Mouse (Mus musculus): ENCODE results near the gene Gpr179. TPM values are rescaled to one million over a fixed set of nuclear protein-coding genes. Genes with fewer than 3 reads are reported as not detected.

The Gpr179 gene
- polyA plus RNA-seq, 1 experiment from 2014 or later = 0.13 TPM

- Histone ChIP-seq H3K9me3 (no peaks in the 10 kb centered on the region), H3K9ac (replicated peaks) (no peak overlapping the region), H3K27me3 (no peaks in the 10 kb centered on the region; the same call in 1 of the 2 replicates), H3K4me3 (no peak overlapping the region), H3K4me1 (peaks cover 24% of the 10 kb centered on the region), H3K36me3 (no peaks in the 10 kb centered on the region), H3K4me2 (replicated peaks) (no peak overlapping the region), H3K27ac (replicated peaks) (no peak overlapping the region)
- WGBS = 83% methylated on average over 4 of the region's 4 CpGs
- ATAC-seq (ENCODE audit: low FRiP score, low read depth) = no peak
Measured at GRCm38 (mm10) chr11:97352935-97353597, 1.2 kb upstream of the Gpr179 start.

DNA sequence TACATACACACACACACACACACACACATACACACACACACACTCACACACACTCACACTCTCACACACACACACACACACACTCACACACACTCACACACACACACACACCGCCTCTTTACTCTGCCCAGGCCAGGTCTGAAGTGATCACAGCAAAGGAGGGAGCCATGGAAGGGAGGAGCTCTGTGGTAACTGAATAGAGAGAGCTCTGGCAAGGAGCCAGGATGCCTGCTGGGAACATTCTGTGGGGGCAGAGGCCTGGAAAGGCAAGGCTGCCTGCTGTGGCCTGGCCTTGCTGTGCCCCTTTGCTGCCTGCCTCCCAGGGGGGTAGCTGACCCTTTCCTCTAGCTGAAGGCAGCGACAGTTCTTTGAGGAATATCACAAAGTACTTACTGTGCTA, 1.8 kb downstream of the Gpr179 start:
- Histone ChIP-seq H3K9ac (replicated peaks) (no peak overlapping the region), H3K27me3 (no peaks in the 10 kb centered on the region; the same call in 1 of the 2 replicates), H3K36me3 (no peaks in the 10 kb centered on the region), H3K27ac (replicated peaks) (peak overlapping the region; percentile 54), H3K4me3 (no peak overlapping the region), H3K9me3 (no peaks in the 10 kb centered on the region), H3K4me2 (replicated peaks) (no peak overlapping the region), H3K4me1 (peaks cover 24% of the 10 kb centered on the region)
- 7% methylated on average over 2 of the region's 2 CpGs for WGBS
- peak; percentile 58; the same call in 1 of the 2 replicates for ATAC-seq (ENCODE audit: low FRiP score, low read depth)

- H3K27ac ChIP-seq (replicated peaks) = no peak overlapping the region
- no peak overlapping the region for H3K4me3 ChIP-seq
- no peak overlapping the region for H3K4me2 ChIP-seq (replicated peaks)
- no peak for ATAC-seq (ENCODE audit: low FRiP score, low read depth)
- WGBS = 87% methylated on average over 9 of the region's 9 CpGs
- H3K9ac ChIP-seq (replicated peaks) = no peak overlapping the region
- peaks cover 13% of the 10 kb centered on the region; the same call in 1 of the 2 replicates for H3K27me3 ChIP-seq
- H3K36me3 ChIP-seq = no peaks in the 10 kb centered on the region
- no peaks in the 10 kb centered on the region for H3K9me3 ChIP-seq
- peaks cover 22% of the 10 kb centered on the region for H3K4me1 ChIP-seq
Measured at GRCm38 (mm10) chr11:97347291-97347690, 4.6 kb downstream of the Gpr179 start.

GRCm38 (mm10) chr11:97346383-97346782, 5.5 kb downstream of the Gpr179 start:
- Histone ChIP-seq H3K4me2 (replicated peaks) (no peak overlapping the region), H3K9ac (replicated peaks) (no peak overlapping the region), H3K27ac (replicated peaks) (no peak overlapping the region), H3K27me3 (peaks cover 13% of the 10 kb centered on the region; the same call in 1 of the 2 replicates), H3K4me1 (peaks cover 14% of the 10 kb centered on the region), H3K9me3 (no peaks in the 10 kb centered on the region), H3K36me3 (no peaks in the 10 kb centered on the region), H3K4me3 (no peak overlapping the region)
- no peak for ATAC-seq (ENCODE audit: low FRiP score, low read depth)
- 82% methylated on average over 9 of the region's 9 CpGs for WGBS

- H3K27me3 ChIP-seq = peaks cover 13% of the 10 kb centered on the region; the same call in 1 of the 2 replicates
- H3K36me3 ChIP-seq = no peaks in the 10 kb centered on the region
- no peaks in the 10 kb centered on the region for H3K9me3 ChIP-seq
- no peak for ATAC-seq (ENCODE audit: low FRiP score, low read depth)
- H3K4me2 ChIP-seq (replicated peaks) = no peak overlapping the region
- H3K9ac ChIP-seq (replicated peaks) = no peak overlapping the region
- H3K4me3 ChIP-seq = no peak overlapping the region
- no peak overlapping the region for H3K27ac ChIP-seq (replicated peaks)
- 84% methylated on average over 10 of the region's 10 CpGs for WGBS
- peaks cover 11% of the 10 kb centered on the region for H3K4me1 ChIP-seq
Measured at GRCm38 (mm10) chr11:97345446-97345845, 6.4 kb downstream of the Gpr179 start.

GRCm38 (mm10) chr11:97343619-97344018, 8.3 kb downstream of the Gpr179 start:
- ATAC-seq (ENCODE audit: low FRiP score, low read depth) = no peak
- Histone ChIP-seq H3K27me3 (peaks cover 20% of the 10 kb centered on the region; the same call in 1 of the 2 replicates), H3K4me1 (no peaks in the 10 kb centered on the region), H3K36me3 (no peaks in the 10 kb centered on the region), H3K27ac (replicated peaks) (no peak overlapping the region), H3K9me3 (no peaks in the 10 kb centered on the region), H3K4me3 (no peak overlapping the region), H3K9ac (replicated peaks) (no peak overlapping the region), H3K4me2 (replicated peaks) (no peak overlapping the region)
- 28% methylated on average over 17 of the region's 17 CpGs for WGBS

DNA sequence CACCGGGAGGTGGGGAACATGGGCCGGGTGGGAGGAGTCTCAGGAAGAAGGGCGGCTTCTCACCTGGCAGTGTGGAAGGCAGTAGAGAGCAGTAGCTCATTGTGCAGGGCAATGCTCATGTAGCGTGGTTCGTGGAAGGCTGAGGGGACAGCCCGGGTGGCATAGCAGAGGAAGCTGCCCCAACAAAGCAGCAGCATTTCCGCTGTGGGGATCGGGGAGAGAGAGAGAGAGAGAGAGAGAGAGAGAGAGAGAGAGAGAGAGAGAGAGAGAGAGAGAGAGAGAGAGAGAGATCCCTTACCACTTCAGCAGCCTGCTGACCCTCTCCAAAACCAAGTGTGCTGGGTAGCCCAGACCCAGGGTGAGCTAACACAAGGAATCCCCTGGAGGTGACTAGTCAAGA, 8.7 kb downstream of the Gpr179 start:
- no peak for ATAC-seq (ENCODE audit: low FRiP score, low read depth)
- no peaks in the 10 kb centered on the region for H3K36me3 ChIP-seq
- H3K27me3 ChIP-seq = peaks cover 25% of the 10 kb centered on the region; the same call in 1 of the 2 replicates
- H3K4me2 ChIP-seq (replicated peaks) = no peak overlapping the region
- H3K4me1 ChIP-seq = no peaks in the 10 kb centered on the region
- no peaks in the 10 kb centered on the region for H3K9me3 ChIP-seq
- no peak overlapping the region for H3K27ac ChIP-seq (replicated peaks)
- 51% methylated on average over 8 of the region's 8 CpGs for WGBS
- H3K9ac ChIP-seq (replicated peaks) = no peak overlapping the region
- H3K4me3 ChIP-seq = no peak overlapping the region

GRCm38 (mm10) chr11:97338977-97339315, 12.9 kb downstream of the Gpr179 start:
- 62% methylated on average over 17 of the region's 17 CpGs for WGBS
- no peaks in the 10 kb centered on the region for H3K36me3 ChIP-seq
- no peaks in the 10 kb centered on the region for H3K9me3 ChIP-seq
- no peaks in the 10 kb centered on the region for H3K4me1 ChIP-seq
- H3K27ac ChIP-seq (replicated peaks) = no peak overlapping the region
- no peak overlapping the region for H3K4me2 ChIP-seq (replicated peaks)
- no peak for ATAC-seq (ENCODE audit: low FRiP score, low read depth)
- H3K9ac ChIP-seq (replicated peaks) = no peak overlapping the region
- peaks cover 34% of the 10 kb centered on the region for H3K27me3 ChIP-seq
- H3K4me3 ChIP-seq = no peak overlapping the region

DNA sequence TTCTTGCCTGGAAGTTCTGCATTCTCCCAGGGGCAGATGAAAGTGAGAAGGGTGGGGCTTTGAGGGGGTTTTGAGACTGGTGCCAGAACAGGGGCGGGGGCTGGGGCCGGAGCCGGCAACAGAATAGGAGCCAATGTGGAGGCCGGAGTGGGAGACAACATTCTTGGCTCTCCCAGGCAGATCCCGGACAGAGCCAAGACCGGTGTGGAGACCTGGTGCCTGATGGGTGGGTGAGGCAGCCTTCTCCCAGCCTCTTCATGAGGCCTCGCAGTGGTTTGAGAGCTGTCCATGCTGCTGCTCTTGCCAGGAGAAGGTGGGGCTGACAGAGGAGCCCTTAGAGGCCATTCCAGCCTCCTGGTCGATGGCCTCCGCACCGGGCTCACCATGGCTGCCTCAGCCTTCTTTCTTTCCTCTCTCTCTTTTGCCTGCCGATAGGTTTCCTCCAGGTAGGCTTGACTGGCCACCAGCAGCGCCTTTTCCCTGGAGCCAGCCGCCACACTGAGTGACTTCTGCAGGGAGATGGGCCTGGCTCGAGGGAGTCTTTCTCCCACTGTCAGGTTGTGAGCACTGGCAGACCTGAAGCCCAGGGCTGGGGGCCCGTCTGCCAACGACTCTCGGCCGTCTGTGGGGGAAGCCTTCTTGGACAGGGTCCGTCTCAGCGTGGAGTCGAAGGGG, 13.4 kb downstream of the Gpr179 start:
- H3K9me3 ChIP-seq = no peaks in the 10 kb centered on the region
- H3K27me3 ChIP-seq = peaks cover 30% of the 10 kb centered on the region
- ATAC-seq (ENCODE audit: low FRiP score, low read depth) = no peak
- no peak overlapping the region for H3K9ac ChIP-seq (replicated peaks)
- H3K4me1 ChIP-seq = no peaks in the 10 kb centered on the region
- H3K27ac ChIP-seq (replicated peaks) = no peak overlapping the region
- H3K4me2 ChIP-seq (replicated peaks) = no peak overlapping the region
- H3K4me3 ChIP-seq = no peak overlapping the region
- WGBS = 63% methylated on average over 21 of the region's 21 CpGs
- H3K36me3 ChIP-seq = no peaks in the 10 kb centered on the region

GRCm38 (mm10) chr11:97337363-97337762, 14.5 kb downstream of the Gpr179 start:
- 87% methylated on average over 12 of the region's 12 CpGs for WGBS
- no peak overlapping the region for H3K9ac ChIP-seq (replicated peaks)
- H3K4me3 ChIP-seq = no peak overlapping the region
- H3K27me3 ChIP-seq = peaks cover 21% of the 10 kb centered on the region
- no peaks in the 10 kb centered on the region for H3K4me1 ChIP-seq
- H3K36me3 ChIP-seq = no peaks in the 10 kb centered on the region
- no peak overlapping the region for H3K27ac ChIP-seq (replicated peaks)
- no peak for ATAC-seq (ENCODE audit: low FRiP score, low read depth)
- H3K9me3 ChIP-seq = no peaks in the 10 kb centered on the region
- no peak overlapping the region for H3K4me2 ChIP-seq (replicated peaks)

GRCm38 (mm10) chr11:97336751-97337345, 15.0 kb downstream of the Gpr179 start:
- 71% methylated on average over 14 of the region's 14 CpGs for WGBS
- Histone ChIP-seq H3K9me3 (no peaks in the 10 kb centered on the region), H3K4me2 (replicated peaks) (no peak overlapping the region), H3K4me1 (0 out of 2 replicates have a peak, but pooled peaks cover 4% of the 10 kb centered on the region), H3K27me3 (peaks cover 21% of the 10 kb centered on the region), H3K36me3 (no peaks in the 10 kb centered on the region), H3K9ac (replicated peaks) (no peak overlapping the region), H3K4me3 (no peak overlapping the region), H3K27ac (replicated peaks) (no peak overlapping the region)
- ATAC-seq (ENCODE audit: low FRiP score, low read depth) = no peak

- Histone ChIP-seq H3K4me2 (replicated peaks) (no peak overlapping the region), H3K4me1 (0 out of 2 replicates have a peak, but pooled peaks cover 5% of the 10 kb centered on the region), H3K9me3 (no peaks in the 10 kb centered on the region), H3K36me3 (no peaks in the 10 kb centered on the region), H3K27ac (replicated peaks) (no peak overlapping the region), H3K27me3 (peaks cover 21% of the 10 kb centered on the region), H3K9ac (replicated peaks) (no peak overlapping the region), H3K4me3 (no peak overlapping the region)
- ATAC-seq (ENCODE audit: low FRiP score, low read depth) = no peak
- WGBS = 57% methylated on average over 6 of the region's 6 CpGs
Measured at GRCm38 (mm10) chr11:97336238-97336637, 15.6 kb downstream of the Gpr179 start.

Data from midbrain, embryonic 12.5 days (tissue).